Mouse (Mus musculus): ENCODE results near the gene Rnf168. TPM values are rescaled to one million over a fixed set of nuclear protein-coding genes. Genes with fewer than 3 reads are reported as not detected.
"Not testable (repeated sequence)": the region's sequence is repeated elsewhere in the genome, so short reads cannot be mapped to it uniquely, and the experiment has no call there.

Gene Rnf168
- polyA plus RNA-seq, 1 experiment from 2014 or later, result 22.0 TPM

- not testable (repeated sequence) for H3K9ac ChIP-seq (ENCODE audit: low read depth, low read length); H3K36me3 ChIP-seq (ENCODE audit: control insufficient read depth, insufficient read depth, low read length); H3K4me3 ChIP-seq (ENCODE audit: low read depth, low read length); DNase-seq (ENCODE audit: low spot score); H3K4me1 ChIP-seq (ENCODE audit: control insufficient read depth, insufficient read depth, low read length); H3K27me3 ChIP-seq (replicated peaks; ENCODE audit: control insufficient read depth, insufficient read depth, low read length); H3K27ac ChIP-seq (replicated peaks; ENCODE audit: low read depth, low read length); H3K4me2 ChIP-seq (ENCODE audit: low read depth, low read length); ATAC-seq (ENCODE audit: low read depth); H3K9me3 ChIP-seq (ENCODE audit: control insufficient read depth, low read length)
- 88% methylated on average over 2 of the region's 2 CpGs for WGBS
Measured at GRCm38 (mm10) chr16:32264225-32264624, 13.0 kb upstream of the Rnf168 start.

GRCm38 (mm10) chr16:32271291-32271690 is 6.0 kb upstream of the Rnf168 start, which contains the start of gene Smco1:
Smco1 (plus strand) TSS chr16:32271468.
- DNase-seq (ENCODE audit: low spot score), result no peak
- Histone ChIP-seq H3K9me3 (ENCODE audit: control insufficient read depth, low read length) (no peaks in the 10 kb centered on the region), H3K36me3 (ENCODE audit: control insufficient read depth, insufficient read depth, low read length) (no peaks in the 10 kb centered on the region), H3K27ac (replicated peaks; ENCODE audit: low read depth, low read length) (no peak within 1 kb of the TSS), H3K9ac (ENCODE audit: low read depth, low read length) (no peak within 1 kb of the TSS), H3K4me3 (ENCODE audit: low read depth, low read length) (no peak within 1 kb of the TSS), H3K27me3 (replicated peaks; ENCODE audit: control insufficient read depth, insufficient read depth, low read length) (no peaks in the 10 kb centered on the region), H3K4me2 (ENCODE audit: low read depth, low read length) (no peak within 1 kb of the TSS), H3K4me1 (ENCODE audit: control insufficient read depth, insufficient read depth, low read length) (no peaks in the 10 kb centered on the region)
- WGBS, result 85% methylated on average over 11 of the region's 11 CpGs
- ATAC-seq (ENCODE audit: low read depth), result no peak

GRCm38 (mm10) chr16:32273338-32273737 is 3.9 kb upstream of the Rnf168 start:
- ATAC-seq (ENCODE audit: low read depth), result no peak
- H3K9me3 ChIP-seq (ENCODE audit: control insufficient read depth, low read length), result no peaks in the 10 kb centered on the region
- peaks cover 3% of the 10 kb centered on the region for H3K4me1 ChIP-seq (ENCODE audit: control insufficient read depth, insufficient read depth, low read length)
- H3K27ac ChIP-seq (replicated peaks; ENCODE audit: low read depth, low read length), result no peak overlapping the region
- H3K4me3 ChIP-seq (ENCODE audit: low read depth, low read length), result no peak overlapping the region
- H3K36me3 ChIP-seq (ENCODE audit: control insufficient read depth, insufficient read depth, low read length), result no peaks in the 10 kb centered on the region
- no peak overlapping the region for H3K9ac ChIP-seq (ENCODE audit: low read depth, low read length)
- no peak overlapping the region for H3K4me2 ChIP-seq (ENCODE audit: low read depth, low read length)
- DNase-seq (ENCODE audit: low spot score), result no peak
- H3K27me3 ChIP-seq (replicated peaks; ENCODE audit: control insufficient read depth, insufficient read depth, low read length), result no peaks in the 10 kb centered on the region
- 58% methylated on average over 9 of the region's 9 CpGs for WGBS

- H3K27me3 ChIP-seq (replicated peaks; ENCODE audit: control insufficient read depth, insufficient read depth, low read length), result no peaks in the 10 kb centered on the region
- ATAC-seq (ENCODE audit: low read depth) (no peak), DNase-seq (ENCODE audit: low spot score) (no peak)
- H3K36me3 ChIP-seq (ENCODE audit: control insufficient read depth, insufficient read depth, low read length), result peaks cover 5% of the 10 kb centered on the region
- WGBS, result 85% methylated on average over 6 of the region's 6 CpGs
- H3K4me3 ChIP-seq (ENCODE audit: low read depth, low read length), result no peak overlapping the region
- no peak overlapping the region for H3K4me2 ChIP-seq (ENCODE audit: low read depth, low read length)
- H3K9ac ChIP-seq (ENCODE audit: low read depth, low read length), result no peak overlapping the region
- no peak overlapping the region for H3K27ac ChIP-seq (replicated peaks; ENCODE audit: low read depth, low read length)
- peaks cover 15% of the 10 kb centered on the region for H3K4me1 ChIP-seq (ENCODE audit: control insufficient read depth, insufficient read depth, low read length)
- 0 out of 2 replicates have a peak, but pooled peaks cover 3% of the 10 kb centered on the region for H3K9me3 ChIP-seq (ENCODE audit: control insufficient read depth, low read length)
Measured at GRCm38 (mm10) chr16:32275041-32275440, 2.2 kb upstream of the Rnf168 start.

- DNase-seq (ENCODE audit: low spot score), result no peak
- Histone ChIP-seq H3K9me3 (ENCODE audit: control insufficient read depth, low read length) (0 out of 2 replicates have a peak, but pooled peaks cover 5% of the 10 kb centered on the region), H3K27ac (replicated peaks; ENCODE audit: low read depth, low read length) (no peak overlapping the region), H3K36me3 (ENCODE audit: control insufficient read depth, insufficient read depth, low read length) (peaks cover 9% of the 10 kb centered on the region), H3K27me3 (replicated peaks; ENCODE audit: control insufficient read depth, insufficient read depth, low read length) (no peaks in the 10 kb centered on the region), H3K9ac (ENCODE audit: low read depth, low read length) (no peak overlapping the region), H3K4me1 (ENCODE audit: control insufficient read depth, insufficient read depth, low read length) (peaks cover 15% of the 10 kb centered on the region), H3K4me3 (ENCODE audit: low read depth, low read length) (no peak overlapping the region), H3K4me2 (ENCODE audit: low read depth, low read length) (no peak overlapping the region)
- WGBS, result 77% methylated on average over 1 of the region's 1 CpGs
- no peak for ATAC-seq (ENCODE audit: low read depth)
Measured at GRCm38 (mm10) chr16:32275830-32276229, 1.4 kb upstream of the Rnf168 start.

GRCm38 (mm10) chr16:32278396-32278795 is 1.1 kb downstream of the Rnf168 start:
- 46% methylated on average over 7 of the region's 7 CpGs for WGBS
- H3K9ac ChIP-seq (ENCODE audit: low read depth, low read length), result peak overlapping the region; percentile 93
- no peak for DNase-seq (ENCODE audit: low spot score)
- peak overlapping the region; percentile 98 for H3K27ac ChIP-seq (replicated peaks; ENCODE audit: low read depth, low read length)
- peaks cover 32% of the 10 kb centered on the region for H3K36me3 ChIP-seq (ENCODE audit: control insufficient read depth, insufficient read depth, low read length)
- peaks cover 15% of the 10 kb centered on the region for H3K4me1 ChIP-seq (ENCODE audit: control insufficient read depth, insufficient read depth, low read length)
- peak overlapping the region; percentile 86 for H3K4me3 ChIP-seq (ENCODE audit: low read depth, low read length)
- 0 out of 2 replicates have a peak, but pooled peaks cover 5% of the 10 kb centered on the region for H3K9me3 ChIP-seq (ENCODE audit: control insufficient read depth, low read length)
- H3K4me2 ChIP-seq (ENCODE audit: low read depth, low read length), result peak overlapping the region; percentile 73
- ATAC-seq (ENCODE audit: low read depth), result no peak
- no peaks in the 10 kb centered on the region for H3K27me3 ChIP-seq (replicated peaks; ENCODE audit: control insufficient read depth, insufficient read depth, low read length)

- Histone ChIP-seq H3K4me1 (ENCODE audit: control insufficient read depth, insufficient read depth, low read length) (peaks cover 15% of the 10 kb centered on the region), H3K4me2 (ENCODE audit: low read depth, low read length) (peak overlapping the region; percentile 73), H3K9me3 (ENCODE audit: control insufficient read depth, low read length) (0 out of 2 replicates have a peak, but pooled peaks cover 5% of the 10 kb centered on the region), H3K4me3 (ENCODE audit: low read depth, low read length) (peak overlapping the region; percentile 16; the same call in 1 of the 2 replicates), H3K36me3 (ENCODE audit: control insufficient read depth, insufficient read depth, low read length) (peaks cover 50% of the 10 kb centered on the region), H3K9ac (ENCODE audit: low read depth, low read length) (no peak overlapping the region), H3K27ac (replicated peaks; ENCODE audit: low read depth, low read length) (no peak overlapping the region), H3K27me3 (replicated peaks; ENCODE audit: control insufficient read depth, insufficient read depth, low read length) (no peaks in the 10 kb centered on the region)
- no peak for ATAC-seq (ENCODE audit: low read depth)
- 87% methylated on average over 8 of the region's 8 CpGs for WGBS
- no peak for DNase-seq (ENCODE audit: low spot score)
Measured at GRCm38 (mm10) chr16:32280211-32280610, 3.0 kb downstream of the Rnf168 start.

- Histone ChIP-seq H3K4me1 (ENCODE audit: control insufficient read depth, insufficient read depth, low read length) (peaks cover 11% of the 10 kb centered on the region), H3K9ac (ENCODE audit: low read depth, low read length) (no peak overlapping the region), H3K27ac (replicated peaks; ENCODE audit: low read depth, low read length) (no peak overlapping the region), H3K4me2 (ENCODE audit: low read depth, low read length) (no peak overlapping the region), H3K36me3 (ENCODE audit: control insufficient read depth, insufficient read depth, low read length) (peaks cover 72% of the 10 kb centered on the region), H3K9me3 (ENCODE audit: control insufficient read depth, low read length) (0 out of 2 replicates have a peak, but pooled peaks cover 5% of the 10 kb centered on the region), H3K27me3 (replicated peaks; ENCODE audit: control insufficient read depth, insufficient read depth, low read length) (no peaks in the 10 kb centered on the region), H3K4me3 (ENCODE audit: low read depth, low read length) (no peak overlapping the region)
- no peak for DNase-seq (ENCODE audit: low spot score)
- no peak for ATAC-seq (ENCODE audit: low read depth)
Measured at GRCm38 (mm10) chr16:32282608-32283007, 5.3 kb downstream of the Rnf168 start.

- peaks cover 57% of the 10 kb centered on the region for H3K36me3 ChIP-seq (ENCODE audit: control insufficient read depth, insufficient read depth, low read length)
- DNase-seq (ENCODE audit: low spot score) (no peak), ATAC-seq (ENCODE audit: low read depth) (no peak)
- H3K27ac ChIP-seq (replicated peaks; ENCODE audit: low read depth, low read length), result no peak overlapping the region
- 93% methylated on average over 4 of the region's 4 CpGs for WGBS
- H3K4me3 ChIP-seq (ENCODE audit: low read depth, low read length), result no peak overlapping the region
- 0 out of 2 replicates have a peak, but pooled peaks cover 10% of the 10 kb centered on the region for H3K9me3 ChIP-seq (ENCODE audit: control insufficient read depth, low read length)
- H3K4me1 ChIP-seq (ENCODE audit: control insufficient read depth, insufficient read depth, low read length), result no peaks in the 10 kb centered on the region
- H3K9ac ChIP-seq (ENCODE audit: low read depth, low read length), result no peak overlapping the region
- H3K27me3 ChIP-seq (replicated peaks; ENCODE audit: control insufficient read depth, insufficient read depth, low read length), result no peaks in the 10 kb centered on the region
- H3K4me2 ChIP-seq (ENCODE audit: low read depth, low read length), result no peak overlapping the region
Measured at GRCm38 (mm10) chr16:32291821-32292220, 14.6 kb downstream of the Rnf168 start.
